ENCODE assay signal across 9 mouse cellular contexts in the genomic region with DNA sequence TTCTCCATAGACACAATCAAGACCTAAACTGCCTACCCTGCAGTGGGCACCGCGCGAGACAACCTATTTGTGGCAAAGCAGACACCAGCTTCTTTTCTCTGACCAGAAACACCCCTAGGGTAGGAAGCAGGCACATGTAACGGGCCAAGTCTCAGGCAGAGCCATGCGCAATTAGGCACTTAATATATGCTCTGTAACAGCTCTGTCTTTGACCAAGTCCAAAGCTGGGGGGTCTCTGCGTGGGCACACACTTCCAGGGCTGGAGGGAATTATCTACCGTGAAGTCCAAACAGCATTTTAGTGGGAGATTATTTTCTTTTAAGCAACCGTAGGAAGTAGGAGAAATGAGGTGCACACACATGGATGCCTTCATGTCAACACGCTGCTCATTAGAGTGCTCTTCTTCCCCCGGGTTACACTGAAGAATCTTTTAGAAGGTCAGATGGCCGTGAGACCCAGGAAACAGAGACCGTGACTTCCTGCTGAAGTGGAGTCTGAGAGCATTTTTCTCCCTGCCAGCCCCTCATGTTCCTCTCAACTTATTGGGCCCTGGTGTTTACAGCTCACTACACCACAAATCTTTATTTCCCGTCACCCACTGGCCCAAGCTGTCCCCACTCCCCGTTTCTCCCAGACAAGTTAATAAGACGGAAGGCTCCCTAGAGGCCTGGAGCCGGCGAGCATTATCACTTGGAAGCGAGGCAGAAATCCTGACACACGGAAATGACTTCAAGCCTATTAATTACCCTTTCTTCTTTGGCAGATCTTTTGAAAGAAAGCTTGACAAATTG.
A peak's percentile ranks its signal among the peaks of the same experiment; 100 is the strongest.
DNase-seq lines count a peak whose midpoint lies in the region; ATAC-seq and TF ChIP-seq lines count a peak whose summit lies in the region.
"Had no signal": no experiment of that assay in that cellular context is flagged by ENCODE, and none has a peak within 500 bp of the region (broad histone marks: within the 10 kb centered on the region; RNA-seq: fewer than 3 reads in every experiment).

No protein-coding gene starts in this region.

- H3K27ac ChIP-seq in stomach, embryonic 14.5 days (ENCODE audit: low read length): peak overlapping the region; percentile 44; the same call in 1 of the 2 replicates
- H3K27ac ChIP-seq in stomach, postnatal 0 days (replicated peaks): no peak overlapping the region
- H3K27ac ChIP-seq in hindbrain, embryonic 12.5 days: peak overlapping the region; percentile 85
- H3K27ac ChIP-seq in lung, postnatal 0 days (ENCODE audit: low read length): 0 out of 2 replicates have a peak overlapping the region, but pooled peaks have one; percentile 22
- H3K27ac ChIP-seq: liver, embryonic 14.5 days had no signal

- no peak for ATAC-seq in stomach, embryonic 14.5 days (ENCODE audit: insufficient number of reproducible peaks, insufficient read depth, low FRiP score, low read depth)
- ATAC-seq in stomach, postnatal 0 days (ENCODE audit: low FRiP score, low TSS enrichment): no peak
- ATAC-seq in hindbrain, embryonic 12.5 days (ENCODE audit: low FRiP score): peak; percentile 59
- peak; percentile 61 for ATAC-seq in lung, postnatal 0 days

- no peak for DNase-seq in stomach, postnatal 0 days (ENCODE audit: low spot score)
- DNase-seq in lung, postnatal 0 days (ENCODE audit: low spot score): peak; percentile 37
- peak; percentile 21 for DNase-seq in yolk sac, embryonic 10.5 days (ENCODE audit: low spot score)
- no peak for DNase-seq in urinary bladder, adult 18-20 months (ENCODE audit: low spot score in 2 of 2)
- no peak for DNase-seq in spleen, adult 18-20 months
- no peak for DNase-seq in thymus, postnatal 25 days

- no peak for TF ChIP-seq EP300 in stomach, postnatal 0 days (optimal IDR thresholded peaks at IDR 0.05)
- TF ChIP-seq EP300 in lung, postnatal 0 days (IDR thresholded peaks at IDR 0.05): no peak

- no peak for TF ChIP-seq CTCF in stomach, postnatal 0 days (IDR thresholded peaks at IDR 0.05; ENCODE audit: low read depth)
- no peak for TF ChIP-seq CTCF in lung, postnatal 0 days (IDR thresholded peaks at IDR 0.05)

- H3K4me3 ChIP-seq in stomach, embryonic 14.5 days (ENCODE audit: low read depth, low read length): no peak overlapping the region
- H3K4me3 ChIP-seq in stomach, postnatal 0 days (ENCODE audit: low read depth, low read length): no peak overlapping the region
- no peak overlapping the region for H3K4me3 ChIP-seq in hindbrain, embryonic 12.5 days
- H3K4me3 ChIP-seq in lung, postnatal 0 days (ENCODE audit: low read depth, low read length): no peak overlapping the region

- no peak overlapping the region for H3K9ac ChIP-seq in stomach, embryonic 14.5 days (replicated peaks; ENCODE audit: low read depth, low read length)
- no peak overlapping the region for H3K9ac ChIP-seq in stomach, postnatal 0 days (ENCODE audit: low read length)
- no peak overlapping the region for H3K9ac ChIP-seq in hindbrain, embryonic 12.5 days
- H3K9ac ChIP-seq in lung, postnatal 0 days (replicated peaks; ENCODE audit: low read depth): no peak overlapping the region
- H3K9ac ChIP-seq: liver, embryonic 14.5 days had no signal

- H3K4me1 ChIP-seq in stomach, embryonic 14.5 days (ENCODE audit: control insufficient read depth, insufficient read depth, low read length): peaks cover 25% of the 10 kb centered on the region
- 0 out of 2 replicates have a peak, but pooled peaks cover 3% of the 10 kb centered on the region for H3K4me1 ChIP-seq in stomach, postnatal 0 days (replicated peaks; ENCODE audit: control insufficient read depth, insufficient read depth)
- H3K4me1 ChIP-seq in hindbrain, embryonic 12.5 days: peaks cover 95% of the 10 kb centered on the region
- no peaks in the 10 kb centered on the region for H3K4me1 ChIP-seq in lung, postnatal 0 days (ENCODE audit: insufficient read depth, low read depth, low read length)

- H3K36me3 ChIP-seq in stomach, embryonic 14.5 days (ENCODE audit: control insufficient read depth, insufficient read depth, low read length): no peaks in the 10 kb centered on the region
- no peaks in the 10 kb centered on the region for H3K36me3 ChIP-seq in stomach, postnatal 0 days (ENCODE audit: control insufficient read depth, insufficient read depth, low read length)
- no peaks in the 10 kb centered on the region for H3K36me3 ChIP-seq in hindbrain, embryonic 12.5 days
- no peaks in the 10 kb centered on the region for H3K36me3 ChIP-seq in lung, postnatal 0 days (ENCODE audit: insufficient read depth, low read length)

- WGBS in stomach, embryonic 14.5 days: 48% methylated on average over 19 of the region's 19 CpGs
- 60% methylated on average over 19 of the region's 19 CpGs for WGBS in stomach, postnatal 0 days
- WGBS in hindbrain, embryonic 12.5 days: 29% methylated on average over 19 of the region's 19 CpGs
- WGBS in lung, postnatal 0 days: 51% methylated on average over 19 of the region's 19 CpGs

- H3K27me3 ChIP-seq in stomach, embryonic 14.5 days (ENCODE audit: control insufficient read depth, insufficient read depth, low read length): no peaks in the 10 kb centered on the region
- H3K27me3 ChIP-seq in stomach, postnatal 0 days (ENCODE audit: control insufficient read depth, insufficient read depth, low read length): no peaks in the 10 kb centered on the region
- no peaks in the 10 kb centered on the region for H3K27me3 ChIP-seq in hindbrain, embryonic 12.5 days
- H3K27me3 ChIP-seq in lung, postnatal 0 days (replicated peaks; ENCODE audit: insufficient read depth, low read length): no peaks in the 10 kb centered on the region

- no peaks in the 10 kb centered on the region for H3K9me3 ChIP-seq in stomach, embryonic 14.5 days (ENCODE audit: control insufficient read depth, low read depth, low read length)
- H3K9me3 ChIP-seq in stomach, postnatal 0 days (ENCODE audit: control insufficient read depth, low read length): no peaks in the 10 kb centered on the region
- H3K9me3 ChIP-seq in hindbrain, embryonic 12.5 days (replicated peaks): no peaks in the 10 kb centered on the region
- no peaks in the 10 kb centered on the region for H3K9me3 ChIP-seq in lung, postnatal 0 days (ENCODE audit: low read length)

- no peak overlapping the region for H3K4me2 ChIP-seq in stomach, embryonic 14.5 days (replicated peaks; ENCODE audit: low read depth, low read length)
- H3K4me2 ChIP-seq in stomach, postnatal 0 days (replicated peaks; ENCODE audit: low read depth): no peak overlapping the region
- no peak overlapping the region for H3K4me2 ChIP-seq in hindbrain, embryonic 12.5 days (replicated peaks)
- no peak overlapping the region for H3K4me2 ChIP-seq in lung, postnatal 0 days (replicated peaks; ENCODE audit: low read depth, low read length)

Comparison
In these comparisons a context has a peak if more than half of its experiments do, and no peak if none do; other contexts are left out.
1. ATAC-seq: peak in hindbrain, embryonic 12.5 days (single experiment) and lung, postnatal 0 days (single experiment); none in stomach, embryonic 14.5 days (single experiment) and stomach, postnatal 0 days (single experiment).
2. DNase-seq: peak in lung, postnatal 0 days (single experiment) and yolk sac, embryonic 10.5 days (single experiment); none in stomach, postnatal 0 days (single experiment), urinary bladder, adult 18-20 months (0 of 2), spleen, adult 18-20 months (0 of 2) and thymus, postnatal 25 days (single experiment).